Mouse (Mus musculus) thymus, adult 2 months (tissue): Measurements from ENCODE around the gene Elavl3.

Experiments
- CTCF ChIP-seq: fragments of 200-500 bp; IDR thresholded peaks from 2 replicates; pipeline ENCODE4 v1.5.1; 2012; ENCODE audit warnings: mild to moderate bottlenecking, control low read depth, low read length, moderate library complexity, borderline replicate concordance; ENCODE audit not compliant: control insufficient read depth, poor library complexity, insufficient read depth; ENCODE audit errors: extremely low read depth
- POLR2A ChIP-seq: fragments of 200-500 bp; IDR thresholded peaks from 2 replicates; pipeline ENCODE4 v1.6.1; 2012; ENCODE audit warnings: mild to moderate bottlenecking, low read length, control low read depth, moderate library complexity; ENCODE audit not compliant: control insufficient read depth, poor library complexity, insufficient read depth; ENCODE audit errors: extremely low read depth

DNA sequence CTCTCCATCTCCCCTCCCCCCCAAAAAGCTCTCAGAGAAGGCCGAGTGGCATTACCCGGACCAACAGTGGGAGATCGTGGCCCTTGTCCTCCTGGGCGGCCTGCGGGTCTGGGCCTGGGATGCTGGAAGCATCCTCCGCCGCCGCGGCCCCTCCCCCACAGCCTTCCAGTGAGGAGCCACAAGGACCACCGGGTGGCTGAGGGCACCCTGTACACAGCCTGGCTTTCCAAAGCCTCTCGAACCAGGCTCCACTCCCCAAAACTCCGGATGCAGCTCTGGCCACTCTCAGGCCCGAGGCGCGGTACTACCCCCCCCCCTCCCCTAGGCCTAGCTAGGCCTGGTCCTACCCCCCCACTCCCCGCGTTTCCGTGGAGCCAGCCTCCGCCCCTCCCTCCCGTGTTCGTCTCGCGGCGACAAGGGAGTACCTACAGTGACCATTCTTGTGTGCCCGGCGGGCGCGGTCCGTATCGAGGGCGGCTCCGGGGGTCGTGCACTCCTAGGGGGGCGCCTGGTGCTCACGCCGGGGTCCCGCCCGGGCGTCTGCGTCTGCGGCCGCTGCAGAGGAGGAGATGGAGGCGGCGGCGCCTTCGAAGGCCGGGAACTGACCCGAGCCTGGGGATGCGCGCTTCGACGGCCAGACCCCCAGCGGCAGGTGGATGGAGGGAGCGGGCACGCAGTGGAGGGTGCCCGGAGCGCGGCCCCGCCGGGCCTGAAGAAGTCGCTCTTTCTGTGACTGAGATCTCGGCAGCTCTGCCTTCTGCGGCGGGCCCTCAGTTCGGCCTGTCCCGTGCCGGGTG, 464 bp downstream of the Elavl3 start:
- TF ChIP-seq CTCF (no peak), POLR2A (no peak)
